Mouse (Mus musculus): ENCODE measurements around the gene Tpd52l1.

Tpd52l1 gene

GRCm38 (mm10) chr10:31336432-31336831 is 109.3 kb downstream of the Tpd52l1 start:
- no peak for DNase-seq

GRCm38 (mm10) chr10:31331225-31331775 is 114.5 kb downstream of the Tpd52l1 start:
- peak; percentile 22 to 55 for DNase-seq

GRCm38 (mm10) chr10:31330286-31330962 is 115.3 kb downstream of the Tpd52l1 start:
- DNase-seq = peak in 1 of 2 experiments; percentile 11

- DNase-seq = no peak
Observed at GRCm38 (mm10) chr10:31329436-31329835, 116.3 kb downstream of the Tpd52l1 start.

- DNase-seq = no peak
Observed at GRCm38 (mm10) chr10:31318491-31318890, 127.3 kb downstream of the Tpd52l1 start.

- peak; percentile 72 to 80 for DNase-seq
Observed at GRCm38 (mm10) chr10:31312865-31313848, 132.6 kb downstream of the Tpd52l1 start, which contains the start of gene Hddc2. Hddc2 (plus strand) TSS chr10:31313383.

GRCm38 (mm10) chr10:31307024-31307598 is 138.6 kb downstream of the Tpd52l1 start:
- DNase-seq = no peak

- no peak for DNase-seq
Observed at GRCm38 (mm10) chr10:31303446-31303845, 142.3 kb downstream of the Tpd52l1 start.

GRCm38 (mm10) chr10:31300292-31300691 is 145.5 kb downstream of the Tpd52l1 start:
- DNase-seq = no peak

GRCm38 (mm10) chr10:31298921-31299574 is 146.7 kb downstream of the Tpd52l1 start:
- DNase-seq = peak; percentile 52 to 68

- no peak for DNase-seq
Observed at GRCm38 (mm10) chr10:31298263-31298662, 147.5 kb downstream of the Tpd52l1 start.

- DNase-seq = no peak
Observed at GRCm38 (mm10) chr10:31297106-31297505, 148.7 kb downstream of the Tpd52l1 start.

GRCm38 (mm10) chr10:31296458-31296857 is 149.3 kb downstream of the Tpd52l1 start:
- no peak for DNase-seq

- DNase-seq = no peak
Observed at GRCm38 (mm10) chr10:31295705-31296104, 150.1 kb downstream of the Tpd52l1 start.

- no peak for DNase-seq
Observed at GRCm38 (mm10) chr10:31288697-31289390, 156.9 kb downstream of the Tpd52l1 start.

- no peak for DNase-seq
Observed at GRCm38 (mm10) chr10:31287787-31288186, 158.0 kb downstream of the Tpd52l1 start.

Data from cerebellum, postnatal 25 days (tissue).